Mouse (Mus musculus): ENCODE data around the gene Klhl5. TPM values are rescaled to one million over a fixed set of nuclear protein-coding genes. Genes with fewer than 3 reads are reported as not detected.

Klhl5 gene
- polyA plus RNA-seq, 1 experiment from 2014 or later = 16.5 TPM

DNA sequence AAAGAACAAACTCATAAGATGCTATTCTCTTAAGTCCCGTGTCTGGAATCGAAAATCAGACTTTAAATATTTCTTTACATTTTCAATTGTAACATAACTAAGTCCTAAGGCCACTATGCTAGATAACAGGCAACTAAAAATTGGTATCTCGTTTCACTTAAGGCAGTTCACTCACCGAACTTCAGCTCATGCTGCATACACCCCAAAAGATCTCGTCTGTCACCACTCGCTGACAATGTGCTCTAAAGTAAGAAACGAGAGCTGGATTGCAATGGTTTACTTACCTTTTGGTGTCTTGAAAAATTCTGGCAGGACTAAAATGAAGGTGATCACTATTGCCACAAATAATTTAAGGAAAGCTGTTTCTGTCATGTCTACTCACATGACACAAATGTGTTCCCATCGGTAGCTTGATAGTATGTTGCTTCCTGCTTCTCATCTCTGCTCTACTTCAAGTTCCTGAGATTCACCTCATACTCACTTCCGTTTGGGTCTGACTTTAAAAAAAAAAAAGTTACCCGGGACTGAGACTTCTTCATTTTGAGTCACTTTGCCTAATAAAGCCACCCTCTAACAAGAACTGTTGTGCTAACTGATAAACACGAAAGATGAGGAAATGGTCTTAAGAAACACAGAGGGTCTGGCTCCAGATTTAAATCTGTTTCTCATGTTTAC lies 16.0 kb upstream of the Klhl5 start:
- no peak overlapping the region for H3K27ac ChIP-seq (ENCODE audit: low read length)
- no peak for ATAC-seq (ENCODE audit: insufficient number of reproducible peaks, insufficient read depth, low FRiP score, low read depth)
- no peak overlapping the region for H3K4me3 ChIP-seq (ENCODE audit: low read depth, low read length)
- no peak overlapping the region for H3K9ac ChIP-seq (replicated peaks; ENCODE audit: low read depth, low read length)
- no peak overlapping the region for H3K4me2 ChIP-seq (replicated peaks; ENCODE audit: low read depth, low read length)
- H3K36me3 ChIP-seq (ENCODE audit: control insufficient read depth, insufficient read depth, low read length) = no peaks in the 10 kb centered on the region
- H3K9me3 ChIP-seq (ENCODE audit: control insufficient read depth, low read depth, low read length) = no peaks in the 10 kb centered on the region
- H3K4me1 ChIP-seq (ENCODE audit: control insufficient read depth, insufficient read depth, low read length) = 0 out of 2 replicates have a peak, but pooled peaks cover 6% of the 10 kb centered on the region
- 58% methylated on average over 11 of the region's 11 CpGs for WGBS
- no peaks in the 10 kb centered on the region for H3K27me3 ChIP-seq (ENCODE audit: control insufficient read depth, insufficient read depth, low read length)

DNA sequence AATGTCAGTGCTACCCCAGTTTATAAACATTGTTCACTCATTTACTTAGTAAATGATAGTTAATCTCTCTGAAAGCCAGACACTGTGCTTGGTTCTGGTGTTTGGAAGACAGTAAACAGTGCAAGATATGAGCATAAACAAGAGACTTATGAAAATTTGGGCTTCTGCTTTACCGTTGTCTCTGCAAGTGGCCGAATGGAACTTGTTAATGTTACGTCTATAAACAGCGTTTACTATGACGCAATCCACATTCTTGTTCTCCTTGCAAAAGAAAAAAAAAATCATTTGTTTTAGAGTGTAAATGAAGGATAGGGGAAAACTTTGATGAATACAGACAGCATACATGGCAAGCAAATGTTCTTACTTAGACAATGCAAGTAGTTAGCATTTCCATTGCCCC lies 15.4 kb upstream of the Klhl5 start, which contains the start of gene Tmem156:
Gene Tmem156 (minus strand): TSS at position 212 of the 400 bp plus-strand sequence.
- no peak within 1 kb of the TSS; the same call in 1 of the 2 replicates for H3K4me2 ChIP-seq (replicated peaks; ENCODE audit: low read depth, low read length)
- no peak within 1 kb of the TSS for H3K9ac ChIP-seq (replicated peaks; ENCODE audit: low read depth, low read length)
- WGBS = 28% methylated on average over 5 of the region's 5 CpGs
- no peaks in the 10 kb centered on the region for H3K27me3 ChIP-seq (ENCODE audit: control insufficient read depth, insufficient read depth, low read length)
- H3K4me3 ChIP-seq (ENCODE audit: low read depth, low read length) = no peak within 1 kb of the TSS
- H3K27ac ChIP-seq (ENCODE audit: low read length) = 0 out of 2 replicates have a peak within 1 kb of the TSS, but pooled peaks have one; percentile 1
- no peak for ATAC-seq (ENCODE audit: insufficient number of reproducible peaks, insufficient read depth, low FRiP score, low read depth)
- H3K36me3 ChIP-seq (ENCODE audit: control insufficient read depth, insufficient read depth, low read length) = no peaks in the 10 kb centered on the region
- H3K9me3 ChIP-seq (ENCODE audit: control insufficient read depth, low read depth, low read length) = no peaks in the 10 kb centered on the region
- H3K4me1 ChIP-seq (ENCODE audit: control insufficient read depth, insufficient read depth, low read length) = 0 out of 2 replicates have a peak, but pooled peaks cover 6% of the 10 kb centered on the region

DNA sequence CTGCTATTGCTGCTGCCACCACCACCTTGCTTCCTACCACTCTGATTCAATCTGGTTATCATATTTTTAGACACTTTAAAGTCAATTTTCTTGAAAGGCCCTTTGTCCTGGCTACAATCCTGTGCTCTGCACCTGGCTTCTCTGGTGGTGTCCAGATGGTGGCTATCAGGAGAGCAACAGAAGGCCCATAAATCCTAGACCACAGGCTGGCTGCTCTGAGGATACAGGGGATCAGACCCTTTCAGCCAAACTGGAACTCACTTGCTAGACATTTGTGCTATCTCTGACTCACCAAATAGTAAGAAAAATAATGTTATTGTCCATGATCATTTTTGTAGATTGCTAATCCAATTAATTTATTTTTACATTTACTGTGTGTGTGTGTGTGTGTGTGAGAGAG lies 13.6 kb upstream of the Klhl5 start:
- no peaks in the 10 kb centered on the region for H3K9me3 ChIP-seq (ENCODE audit: control insufficient read depth, low read depth, low read length)
- no peaks in the 10 kb centered on the region for H3K27me3 ChIP-seq (ENCODE audit: control insufficient read depth, insufficient read depth, low read length)
- H3K27ac ChIP-seq (ENCODE audit: low read length) = no peak overlapping the region
- H3K4me3 ChIP-seq (ENCODE audit: low read depth, low read length) = no peak overlapping the region
- H3K4me1 ChIP-seq (ENCODE audit: control insufficient read depth, insufficient read depth, low read length) = 0 out of 2 replicates have a peak, but pooled peaks cover 6% of the 10 kb centered on the region
- no peak overlapping the region for H3K9ac ChIP-seq (replicated peaks; ENCODE audit: low read depth, low read length)
- H3K36me3 ChIP-seq (ENCODE audit: control insufficient read depth, insufficient read depth, low read length) = no peaks in the 10 kb centered on the region
- ATAC-seq (ENCODE audit: insufficient number of reproducible peaks, insufficient read depth, low FRiP score, low read depth) = no peak
- no peak overlapping the region for H3K4me2 ChIP-seq (replicated peaks; ENCODE audit: low read depth, low read length)

DNA sequence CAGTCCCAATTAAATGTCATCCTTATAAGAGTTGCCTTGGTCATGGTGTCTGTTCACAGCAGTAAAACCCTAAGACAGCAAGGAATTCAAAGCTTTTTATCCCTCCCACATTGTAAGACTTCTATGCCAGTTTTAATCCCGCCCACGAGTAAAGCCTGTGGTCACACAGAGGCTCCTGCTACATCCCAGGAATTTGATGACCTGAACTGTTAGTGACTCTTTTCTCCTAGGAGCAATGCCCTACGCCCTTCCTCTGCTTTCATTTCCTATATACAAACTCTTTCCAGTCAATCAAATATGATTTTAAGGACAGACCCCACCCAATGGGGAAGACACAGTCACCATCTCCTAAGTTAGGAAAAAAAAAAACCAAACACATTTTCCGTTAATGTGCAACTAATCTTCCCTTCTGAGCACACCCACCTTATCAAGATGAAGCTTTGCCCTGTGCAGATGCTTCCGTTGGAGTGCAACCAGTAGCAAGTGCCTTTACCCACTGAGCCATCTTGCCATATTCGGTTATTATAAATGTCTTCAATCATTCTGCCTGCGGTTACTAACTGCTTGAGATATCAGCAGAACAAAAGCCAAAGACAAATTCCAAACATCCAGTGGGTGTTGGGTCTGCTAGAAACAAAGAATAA lies 12.3 kb upstream of the Klhl5 start:
- H3K9me3 ChIP-seq (ENCODE audit: control insufficient read depth, low read depth, low read length) = no peaks in the 10 kb centered on the region
- H3K36me3 ChIP-seq (ENCODE audit: control insufficient read depth, insufficient read depth, low read length) = no peaks in the 10 kb centered on the region
- H3K27me3 ChIP-seq (ENCODE audit: control insufficient read depth, insufficient read depth, low read length) = no peaks in the 10 kb centered on the region
- H3K4me1 ChIP-seq (ENCODE audit: control insufficient read depth, insufficient read depth, low read length) = 0 out of 2 replicates have a peak, but pooled peaks cover 6% of the 10 kb centered on the region
- 80% methylated on average over 7 of the region's 7 CpGs for WGBS
- H3K9ac ChIP-seq (replicated peaks; ENCODE audit: low read depth, low read length) = no peak overlapping the region
- no peak overlapping the region for H3K27ac ChIP-seq (ENCODE audit: low read length)
- no peak overlapping the region for H3K4me2 ChIP-seq (replicated peaks; ENCODE audit: low read depth, low read length)
- no peak for ATAC-seq (ENCODE audit: insufficient number of reproducible peaks, insufficient read depth, low FRiP score, low read depth)
- no peak overlapping the region for H3K4me3 ChIP-seq (ENCODE audit: low read depth, low read length)

DNA sequence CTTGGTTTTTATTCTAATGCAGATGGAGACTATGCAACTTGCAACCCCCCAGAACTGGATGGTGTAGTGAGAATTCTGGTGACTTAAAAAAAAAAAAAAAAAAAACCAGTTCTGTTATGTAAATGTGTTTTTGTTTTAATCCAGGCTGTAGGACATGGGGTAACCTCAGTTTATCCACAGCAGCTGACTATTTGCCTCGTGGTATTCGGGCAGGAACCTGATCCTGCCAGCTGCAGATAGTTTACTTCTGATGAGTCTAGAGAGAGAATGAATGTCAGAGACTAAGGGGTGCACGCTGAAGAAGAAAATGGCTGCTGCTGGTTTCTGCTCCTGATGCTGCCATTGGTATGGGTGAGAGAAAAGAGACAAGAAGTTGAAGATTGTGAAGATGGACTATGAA lies 11.3 kb upstream of the Klhl5 start:
- Histone ChIP-seq H3K4me3 (ENCODE audit: low read depth, low read length) (no peak overlapping the region), H3K4me1 (ENCODE audit: control insufficient read depth, insufficient read depth, low read length) (0 out of 2 replicates have a peak, but pooled peaks cover 6% of the 10 kb centered on the region), H3K4me2 (replicated peaks; ENCODE audit: low read depth, low read length) (no peak overlapping the region), H3K9me3 (ENCODE audit: control insufficient read depth, low read depth, low read length) (no peaks in the 10 kb centered on the region), H3K27me3 (ENCODE audit: control insufficient read depth, insufficient read depth, low read length) (no peaks in the 10 kb centered on the region), H3K27ac (ENCODE audit: low read length) (no peak overlapping the region), H3K9ac (replicated peaks; ENCODE audit: low read depth, low read length) (no peak overlapping the region), H3K36me3 (ENCODE audit: control insufficient read depth, insufficient read depth, low read length) (no peaks in the 10 kb centered on the region)
- 70% methylated on average over 3 of the region's 3 CpGs for WGBS
- no peak for ATAC-seq (ENCODE audit: insufficient number of reproducible peaks, insufficient read depth, low FRiP score, low read depth)

DNA sequence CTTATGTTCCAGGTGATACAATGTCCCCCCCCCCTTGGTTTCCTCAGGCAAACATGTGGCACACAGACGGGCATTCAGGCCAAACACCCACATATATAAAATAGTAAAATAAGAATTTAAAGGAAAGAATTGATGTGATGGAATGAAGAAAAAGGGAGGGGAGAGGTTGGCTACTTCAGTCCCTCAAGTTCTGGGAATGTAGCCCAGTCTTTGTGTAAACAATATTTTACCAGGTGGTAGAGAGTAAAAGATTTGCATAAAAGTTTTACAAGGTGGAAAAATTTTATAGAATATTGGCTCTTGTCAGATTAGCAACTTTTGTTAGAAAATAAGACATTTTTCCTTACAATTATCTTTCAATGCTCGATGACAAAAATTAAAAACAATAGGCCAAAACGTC lies 10.5 kb upstream of the Klhl5 start:
- Histone ChIP-seq H3K36me3 (ENCODE audit: control insufficient read depth, insufficient read depth, low read length) (no peaks in the 10 kb centered on the region), H3K4me3 (ENCODE audit: low read depth, low read length) (no peak overlapping the region), H3K9me3 (ENCODE audit: control insufficient read depth, low read depth, low read length) (no peaks in the 10 kb centered on the region), H3K4me2 (replicated peaks; ENCODE audit: low read depth, low read length) (no peak overlapping the region), H3K27ac (ENCODE audit: low read length) (no peak overlapping the region), H3K27me3 (ENCODE audit: control insufficient read depth, insufficient read depth, low read length) (no peaks in the 10 kb centered on the region), H3K9ac (replicated peaks; ENCODE audit: low read depth, low read length) (no peak overlapping the region), H3K4me1 (ENCODE audit: control insufficient read depth, insufficient read depth, low read length) (0 out of 2 replicates have a peak, but pooled peaks cover 5% of the 10 kb centered on the region)
- whole genome bisulfite sequencing = 47% methylated on average over 3 of the region's 3 CpGs
- ATAC-seq (ENCODE audit: insufficient number of reproducible peaks, insufficient read depth, low FRiP score, low read depth) = no peak

DNA sequence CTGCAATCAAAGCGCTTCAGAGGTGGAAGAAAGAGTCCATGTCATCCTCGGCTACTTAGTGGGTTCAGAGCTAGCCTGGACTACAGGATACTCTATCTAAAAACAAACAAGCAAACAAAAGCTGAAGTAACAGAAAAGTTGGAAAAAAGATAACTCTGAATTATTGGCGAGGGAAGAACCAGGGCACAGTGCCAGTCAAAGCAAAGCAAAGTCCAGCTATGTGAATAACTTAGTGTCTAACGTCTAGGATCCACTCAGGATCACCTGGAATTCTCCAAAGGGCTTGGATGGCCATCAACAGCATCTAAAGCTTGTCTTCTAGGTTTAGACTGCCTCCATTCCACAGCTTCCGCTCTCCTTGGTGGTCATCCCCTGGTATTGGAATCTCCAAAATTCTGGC lies 9.9 kb upstream of the Klhl5 start:
- Histone ChIP-seq H3K9ac (replicated peaks; ENCODE audit: low read depth, low read length) (no peak overlapping the region), H3K27me3 (ENCODE audit: control insufficient read depth, insufficient read depth, low read length) (no peaks in the 10 kb centered on the region), H3K4me3 (ENCODE audit: low read depth, low read length) (no peak overlapping the region), H3K27ac (ENCODE audit: low read length) (no peak overlapping the region), H3K4me2 (replicated peaks; ENCODE audit: low read depth, low read length) (no peak overlapping the region), H3K36me3 (ENCODE audit: control insufficient read depth, insufficient read depth, low read length) (no peaks in the 10 kb centered on the region), H3K4me1 (ENCODE audit: control insufficient read depth, insufficient read depth, low read length) (no peaks in the 10 kb centered on the region), H3K9me3 (ENCODE audit: control insufficient read depth, low read depth, low read length) (no peaks in the 10 kb centered on the region)
- no peak for ATAC-seq (ENCODE audit: insufficient number of reproducible peaks, insufficient read depth, low FRiP score, low read depth)
- 78% methylated on average over 5 of the region's 5 CpGs for WGBS

DNA sequence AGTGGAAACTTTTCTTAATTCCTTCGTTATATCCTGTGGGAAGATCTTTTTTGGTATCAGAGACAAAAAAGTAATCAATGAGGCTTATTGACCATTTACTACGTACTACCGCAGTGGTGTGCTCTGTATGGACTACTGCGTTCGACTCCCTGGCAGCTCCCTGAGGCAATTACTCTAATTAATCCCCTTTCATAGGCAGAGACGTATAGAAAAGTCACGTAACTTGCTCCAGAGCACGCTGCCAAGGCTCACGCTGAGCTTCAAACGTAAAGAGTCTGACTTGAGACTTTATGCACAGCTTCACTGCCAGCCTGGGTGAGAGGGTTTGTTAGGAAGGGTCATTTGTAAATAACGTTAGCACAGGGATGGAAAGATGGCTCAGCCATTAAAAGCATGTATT lies 7.3 kb upstream of the Klhl5 start:
- Histone ChIP-seq H3K27me3 (ENCODE audit: control insufficient read depth, insufficient read depth, low read length) (no peaks in the 10 kb centered on the region), H3K4me2 (replicated peaks; ENCODE audit: low read depth, low read length) (no peak overlapping the region), H3K4me3 (ENCODE audit: low read depth, low read length) (no peak overlapping the region), H3K27ac (ENCODE audit: low read length) (no peak overlapping the region), H3K9me3 (ENCODE audit: control insufficient read depth, low read depth, low read length) (no peaks in the 10 kb centered on the region), H3K36me3 (ENCODE audit: control insufficient read depth, insufficient read depth, low read length) (no peaks in the 10 kb centered on the region), H3K4me1 (ENCODE audit: control insufficient read depth, insufficient read depth, low read length) (no peaks in the 10 kb centered on the region), H3K9ac (replicated peaks; ENCODE audit: low read depth, low read length) (no peak overlapping the region)
- 80% methylated on average over 11 of the region's 11 CpGs for WGBS
- no peak for ATAC-seq (ENCODE audit: insufficient number of reproducible peaks, insufficient read depth, low FRiP score, low read depth)

Data from stomach, embryonic 14.5 days (tissue).